8 mouse cellular contexts compared by ENCODE assay signal in the genomic region with DNA sequence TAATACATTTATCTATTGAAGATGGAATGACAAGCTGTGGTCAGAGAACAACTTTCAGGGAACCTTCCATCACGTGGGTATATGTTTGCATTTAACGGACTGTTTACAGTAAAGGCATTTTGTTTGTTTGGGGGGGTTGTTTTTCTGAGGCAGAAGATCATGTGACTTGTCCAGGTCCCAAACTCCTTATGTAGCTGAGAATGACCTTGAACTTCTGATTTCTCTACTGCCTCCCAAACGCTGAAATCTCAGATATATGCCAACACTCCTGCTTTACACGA. TPM values are rescaled to one million over a fixed set of nuclear protein-coding genes. Genes with fewer than 3 reads are reported as not detected.
DNase-seq lines count a peak whose midpoint lies in the region; ATAC-seq and TF ChIP-seq lines count a peak whose summit lies in the region.

No protein-coding gene starts in this region.

- peak overlapping the region; percentile 100 for H3K4me3 ChIP-seq in kidney, postnatal 0 days (replicated peaks; ENCODE audit: low read depth, low read length)
- peak overlapping the region; percentile 99; the same call in 1 of the 2 replicates for H3K4me3 ChIP-seq in brown adipose tissue, adult 24 weeks (ENCODE audit: insufficient read depth, low read depth, low read length)
- peak overlapping the region; percentile 79 for H3K4me3 ChIP-seq in hindbrain, embryonic 15.5 days
- peak overlapping the region; percentile 96 for H3K4me3 ChIP-seq in midbrain, embryonic 15.5 days

- no peak for ATAC-seq in kidney, postnatal 0 days (replicated peaks; ENCODE audit: low FRiP score, low read depth)
- peak; percentile 7; the same call in 1 of the 2 replicates for ATAC-seq in hindbrain, embryonic 15.5 days (ENCODE audit: low FRiP score, low read depth)
- 0 out of 2 replicates have a peak, but pooled peaks have one; percentile 19 for ATAC-seq in midbrain, embryonic 15.5 days (replicated peaks)
- no peak for ATAC-seq in megakaryocyte-erythroid progenitor cell, adult 5-6 weeks (replicated peaks; ENCODE audit: low FRiP score, low TSS enrichment, poor library complexity, severe bottlenecking)

- no peaks in the 10 kb centered on the region for H3K4me1 ChIP-seq in kidney, postnatal 0 days (replicated peaks; ENCODE audit: insufficient read depth, low read length)
- H3K4me1 ChIP-seq in brown adipose tissue, adult 24 weeks (ENCODE audit: control insufficient read depth, insufficient read depth, insufficient read length, low read length) = peaks cover 3% of the 10 kb centered on the region; the same call in 1 of the 2 replicates
- H3K4me1 ChIP-seq in hindbrain, embryonic 15.5 days (replicated peaks) = peaks cover 18% of the 10 kb centered on the region
- peaks cover 14% of the 10 kb centered on the region for H3K4me1 ChIP-seq in midbrain, embryonic 15.5 days

- H3K9ac ChIP-seq in kidney, postnatal 0 days (ENCODE audit: low read depth, low read length) = no peak overlapping the region
- H3K9ac ChIP-seq in hindbrain, embryonic 15.5 days = peak overlapping the region; percentile 77; the same call in 1 of the 2 replicates
- H3K9ac ChIP-seq in midbrain, embryonic 15.5 days = 0 out of 2 replicates have a peak overlapping the region, but pooled peaks have one; percentile 76

- peak overlapping the region; percentile 81 for H3K4me2 ChIP-seq in kidney, postnatal 0 days (ENCODE audit: low read length)
- H3K4me2 ChIP-seq in hindbrain, embryonic 15.5 days = peak overlapping the region; percentile 71
- H3K4me2 ChIP-seq in midbrain, embryonic 15.5 days = peak overlapping the region; percentile 85

- WGBS in kidney, postnatal 0 days = 27% methylated on average over 4 of the region's 4 CpGs
- WGBS in hindbrain, embryonic 15.5 days = 32% methylated on average over 4 of the region's 4 CpGs
- 26% methylated on average over 4 of the region's 4 CpGs for WGBS in midbrain, embryonic 15.5 days

- no peak for DNase-seq in kidney, postnatal 0 days (ENCODE audit: low spot score)
- DNase-seq in kidney, postnatal 4 days = no peak
- DNase-seq in adipocyte (ENCODE audit: low spot score) = no peak
- no peak for DNase-seq in left cerebral cortex, adult 9 months (ENCODE audit: low spot score in 2 of 2)

- H3K9me3 ChIP-seq in kidney, postnatal 0 days (replicated peaks; ENCODE audit: low read length) = no peaks in the 10 kb centered on the region
- no peaks in the 10 kb centered on the region for H3K9me3 ChIP-seq in hindbrain, embryonic 15.5 days
- no peaks in the 10 kb centered on the region for H3K9me3 ChIP-seq in midbrain, embryonic 15.5 days

- H3K27ac ChIP-seq in kidney, postnatal 0 days = no peak overlapping the region
- H3K27ac ChIP-seq in brown adipose tissue, adult 24 weeks (replicated peaks; ENCODE audit: low read depth, low read length) = no peak overlapping the region
- H3K27ac ChIP-seq in hindbrain, embryonic 15.5 days (replicated peaks) = no peak overlapping the region
- H3K27ac ChIP-seq in midbrain, embryonic 15.5 days = no peak overlapping the region

- H3K27me3 ChIP-seq in kidney, postnatal 0 days (ENCODE audit: insufficient read depth, low read length) = no peaks in the 10 kb centered on the region
- H3K27me3 ChIP-seq in hindbrain, embryonic 15.5 days = no peaks in the 10 kb centered on the region
- H3K27me3 ChIP-seq in midbrain, embryonic 15.5 days (replicated peaks) = no peaks in the 10 kb centered on the region

- no peak for TF ChIP-seq CTCF in kidney, postnatal 0 days (IDR thresholded peaks at IDR 0.05; ENCODE audit: low read depth)

- H3K36me3 ChIP-seq in kidney, postnatal 0 days (ENCODE audit: insufficient read depth, low read length) = no peaks in the 10 kb centered on the region
- no peaks in the 10 kb centered on the region for H3K36me3 ChIP-seq in hindbrain, embryonic 15.5 days
- no peaks in the 10 kb centered on the region for H3K36me3 ChIP-seq in midbrain, embryonic 15.5 days (replicated peaks)

RNA-seq across cellular contexts. Expression of a gene that starts 0.5 kb away (rescaled TPM):
- 69.1 and 74.3 TPM in 2 replicates for polyA plus RNA-seq in kidney, postnatal 0 days (2015; fragmentation: Nextera tagmentation; extraction: Ambion mirVana)
- 17.6 and 21.5 TPM in 2 replicates for polyA plus RNA-seq in brown adipose tissue, adult 24 weeks (2012; ENCODE audit: insufficient read depth, insufficient read length, missing spikeins)
- polyA plus RNA-seq in hindbrain, embryonic 15.5 days (2015; fragmentation: Nextera tagmentation; extraction: Ambion mirVana) = 29.9 and 37.4 TPM in 2 replicates
- 25.9 and 27.1 TPM in 2 replicates for polyA plus RNA-seq in midbrain, embryonic 15.5 days (2015; fragmentation: Nextera tagmentation; extraction: Ambion mirVana)
- 67.0 and 94.1 TPM in 2 replicates for total RNA-seq in megakaryocyte-erythroid progenitor cell, adult 5-6 weeks (2014; fragmentation: Nextera tagmentation)
- total RNA-seq in megakaryocyte-erythroid progenitor cell, adult 5-6 weeks (2017) = 105 and 140 TPM in 2 replicates

RNA-seq across cellular contexts. Expression of a gene that starts 12.1 kb away (rescaled TPM):
- polyA plus RNA-seq in kidney, postnatal 0 days (2015; fragmentation: Nextera tagmentation; extraction: Ambion mirVana) = 0.05 and 0.12 TPM in 2 replicates
- polyA plus RNA-seq in brown adipose tissue, adult 24 weeks (2012; ENCODE audit: insufficient read depth, insufficient read length, missing spikeins) = 17.4 and 29.1 TPM in 2 replicates
- polyA plus RNA-seq in hindbrain, embryonic 15.5 days (2015; fragmentation: Nextera tagmentation; extraction: Ambion mirVana) = 0.08 and 0.32 TPM in 2 replicates
- 0.13 TPM in 2 replicates for polyA plus RNA-seq in midbrain, embryonic 15.5 days (2015; fragmentation: Nextera tagmentation; extraction: Ambion mirVana)
- total RNA-seq in megakaryocyte-erythroid progenitor cell, adult 5-6 weeks (2014; fragmentation: Nextera tagmentation) = not detected in 2 replicates
- total RNA-seq in megakaryocyte-erythroid progenitor cell, adult 5-6 weeks (2017) = not detected in 2 replicates

RNA-seq across cellular contexts. Expression of a gene that starts 55.2 kb away (rescaled TPM):
- polyA plus RNA-seq in kidney, postnatal 0 days (2015; fragmentation: Nextera tagmentation; extraction: Ambion mirVana) = 1,132 and 1,215 TPM in 2 replicates
- polyA plus RNA-seq in brown adipose tissue, adult 24 weeks (2012; ENCODE audit: insufficient read depth, insufficient read length, missing spikeins) = 282 and 398 TPM in 2 replicates
- polyA plus RNA-seq in hindbrain, embryonic 15.5 days (2015; fragmentation: Nextera tagmentation; extraction: Ambion mirVana) = 520 and 546 TPM in 2 replicates
- polyA plus RNA-seq in midbrain, embryonic 15.5 days (2015; fragmentation: Nextera tagmentation; extraction: Ambion mirVana) = 541 and 561 TPM in 2 replicates
- 3,188 and 3,587 TPM in 2 replicates for total RNA-seq in megakaryocyte-erythroid progenitor cell, adult 5-6 weeks (2014; fragmentation: Nextera tagmentation)
- total RNA-seq in megakaryocyte-erythroid progenitor cell, adult 5-6 weeks (2017) = 2,324 and 2,626 TPM in 2 replicates

RNA-seq across cellular contexts. Expression of a gene that starts 55.3 kb away (rescaled TPM):
- 66.7 and 67.3 TPM in 2 replicates for polyA plus RNA-seq in kidney, postnatal 0 days (2015; fragmentation: Nextera tagmentation; extraction: Ambion mirVana)
- polyA plus RNA-seq in brown adipose tissue, adult 24 weeks (2012; ENCODE audit: insufficient read depth, insufficient read length, missing spikeins) = 95.3 and 105 TPM in 2 replicates
- polyA plus RNA-seq in hindbrain, embryonic 15.5 days (2015; fragmentation: Nextera tagmentation; extraction: Ambion mirVana) = 61.1 and 61.6 TPM in 2 replicates
- 62.5 and 67.8 TPM in 2 replicates for polyA plus RNA-seq in midbrain, embryonic 15.5 days (2015; fragmentation: Nextera tagmentation; extraction: Ambion mirVana)
- total RNA-seq in megakaryocyte-erythroid progenitor cell, adult 5-6 weeks (2014; fragmentation: Nextera tagmentation) = 50.8 and 71.9 TPM in 2 replicates
- 56.3 and 62.0 TPM in 2 replicates for total RNA-seq in megakaryocyte-erythroid progenitor cell, adult 5-6 weeks (2017)

Comparison
In these comparisons a context has a peak if more than half of its experiments do, and no peak if none do; other contexts are left out.
1. ATAC-seq: peak in hindbrain, embryonic 15.5 days (single experiment) and midbrain, embryonic 15.5 days (single experiment); none in kidney, postnatal 0 days (single experiment) and megakaryocyte-erythroid progenitor cell, adult 5-6 weeks (single experiment).
2. RNA of a gene that starts 12.1 kb away (polyA plus RNA-seq): 17.4 to 29.1 TPM in brown adipose tissue, adult 24 weeks; 0.08 to 0.32 TPM in hindbrain, embryonic 15.5 days, 0.13 TPM in midbrain, embryonic 15.5 days and 0.05 to 0.12 TPM in kidney, postnatal 0 days; every median in the first group is over 10 times any median in the second.
3. Peak in every context shown above with its lines, with median percentiles within 50 percentile points of each other: H3K4me2 ChIP-seq and H3K4me3 ChIP-seq.